Mouse (Mus musculus) C2C12 (cell line): ENCODE data around the gene Plcb2. TPM values are rescaled to one million over a fixed set of nuclear protein-coding genes. Genes with fewer than 3 reads are reported as not detected.
A peak's percentile ranks its signal among the peaks of the same experiment; 100 is the strongest.

ENCODE experiments used
- H3K27me3 ChIP-seq: one replicate; pipeline ENCODE4 v1.6.1; 2011; ENCODE audit not compliant: control insufficient read depth, insufficient read depth, insufficient read length
- H3K36me3 ChIP-seq: one replicate; pipeline ENCODE4 v1.6.1; 2011; ENCODE audit not compliant: control insufficient read depth, insufficient read depth
- H3K4me3 ChIP-seq: one replicate; pipeline ENCODE4 v1.5.1; 2011; ENCODE audit warnings: mild to moderate bottlenecking, control low read depth; ENCODE audit not compliant: poor library complexity, insufficient read depth, severe bottlenecking
- H3K79me2 ChIP-seq: one replicate; pipeline ENCODE4 v1.6.1; 2011; ENCODE audit not compliant: control insufficient read depth, insufficient read depth
- H3K79me3 ChIP-seq: one replicate; pipeline ENCODE4 v1.6.1; 2011; ENCODE audit warnings: low read depth, control low read depth
- H3ac ChIP-seq: one replicate; pipeline ENCODE3; 2011; ENCODE audit warnings: low read depth; ENCODE audit not compliant: control insufficient read depth, insufficient read length
- CEBPB ChIP-seq: IDR thresholded peaks from one replicate; pipeline ENCODE4 v1.6.1; 2011; ENCODE audit warnings: low read depth, mild to moderate bottlenecking, control low read depth, moderate library complexity
- CTCF ChIP-seq: IDR thresholded peaks from one replicate; pipeline ENCODE4 v1.5.1; 2011; ENCODE audit not compliant: control insufficient read depth, insufficient read depth, insufficient read length
- FOSL1 ChIP-seq: IDR thresholded peaks from one replicate; pipeline ENCODE4 v1.8.0; 2011; ENCODE audit warnings: mild to moderate bottlenecking, low read length; ENCODE audit not compliant: poor library complexity, insufficient read depth, severe bottlenecking
- MAX ChIP-seq: IDR thresholded peaks from one replicate; pipeline ENCODE4 v1.6.1; 2011; ENCODE audit warnings: mild to moderate bottlenecking, control low read depth
- MYOD1 ChIP-seq: IDR thresholded peaks from one replicate; pipeline ENCODE4 v1.6.1; 2011; ENCODE audit warnings: low read depth; ENCODE audit not compliant: control insufficient read depth, insufficient read length
- MYOG ChIP-seq: IDR thresholded peaks from one replicate; pipeline ENCODE4 v1.6.1; 2011; ENCODE audit not compliant: control insufficient read depth, insufficient read length; ENCODE audit errors: extremely low read depth
- USF1 ChIP-seq: IDR thresholded peaks from one replicate; pipeline ENCODE4 v1.6.1; 2011; ENCODE audit warnings: low read depth, mild to moderate bottlenecking, control low read depth, moderate library complexity
- polyA plus RNA-seq: library from polyadenylated mRNA; unstranded; fragments of >200 nt; fragmentation: generic; extraction: Trizol; gene quantifications from one replicate; pipeline ENCODE4 v1.2.1, GENCODE M21; 2012; ENCODE audit warnings: missing spikeins

Gene Plcb2
- polyA plus RNA-seq, 1 experiment, result not detected

- TF ChIP-seq MYOG (no peak), USF1 (peak; percentile 99)
- Histone ChIP-seq H3K4me3 (no peak overlapping the region), H3ac (no peak overlapping the region)
These were observed 68.2 kb downstream of the Plcb2 start for GRCm38 (mm10) chr2:118659998-118660452.

GRCm38 (mm10) chr2:118659493-118659892 is 68.7 kb downstream of the Plcb2 start:
- H3ac ChIP-seq, result no peak overlapping the region
- TF ChIP-seq CEBPB, result no peak
- TF ChIP-seq MYOG, result no peak
- TF ChIP-seq MYOD1, result no peak
- no peak for TF ChIP-seq MAX
- TF ChIP-seq USF1, result no peak
- no peak for TF ChIP-seq FOSL1
- no peak for TF ChIP-seq CTCF
- no peaks in the 10 kb centered on the region for H3K27me3 ChIP-seq
- no peak overlapping the region for H3K4me3 ChIP-seq
- H3K79me2 ChIP-seq, result no peaks in the 10 kb centered on the region
- H3K36me3 ChIP-seq, result no peaks in the 10 kb centered on the region
- H3K79me3 ChIP-seq, result no peaks in the 10 kb centered on the region

More at GRCm38 (mm10) chr2:118659998-118660452, 68.2 kb downstream of the Plcb2 start:
- Histone ChIP-seq H3K27me3 (no peaks in the 10 kb centered on the region), H3K36me3 (no peaks in the 10 kb centered on the region), H3K79me2 (no peaks in the 10 kb centered on the region), H3K79me3 (no peaks in the 10 kb centered on the region)

GRCm38 (mm10) chr2:118659077-118659476 is 69.2 kb downstream of the Plcb2 start:
- Histone ChIP-seq H3ac (no peak overlapping the region), H3K36me3 (no peaks in the 10 kb centered on the region), H3K79me2 (no peaks in the 10 kb centered on the region), H3K79me3 (no peaks in the 10 kb centered on the region), H3K27me3 (no peaks in the 10 kb centered on the region), H3K4me3 (no peak overlapping the region)
- TF ChIP-seq USF1, result no peak
- TF ChIP-seq MYOG, result no peak
- no peak for TF ChIP-seq MYOD1
- TF ChIP-seq CTCF, result no peak
- no peak for TF ChIP-seq FOSL1
- no peak for TF ChIP-seq MAX
- TF ChIP-seq CEBPB, result no peak

GRCm38 (mm10) chr2:118658457-118658856 is 69.8 kb downstream of the Plcb2 start:
- no peaks in the 10 kb centered on the region for H3K36me3 ChIP-seq
- H3K79me3 ChIP-seq, result no peaks in the 10 kb centered on the region
- H3K79me2 ChIP-seq, result no peaks in the 10 kb centered on the region
- H3ac ChIP-seq, result no peak overlapping the region
- no peaks in the 10 kb centered on the region for H3K27me3 ChIP-seq
- no peak for TF ChIP-seq MYOG
- no peak overlapping the region for H3K4me3 ChIP-seq

Other genes starting within 250 kb of the Plcb2 start
- 230 TPM for gene Srp14, start 248.7 kb downstream of the Plcb2 start, polyA plus RNA-seq
- 0.42 TPM for gene Bmf, start 178.8 kb downstream of the Plcb2 start, polyA plus RNA-seq
- gene Bub1b, start 130.2 kb downstream of the Plcb2 start, polyA plus RNA-seq, result 54.9 TPM
- 0.13 TPM for gene Pak6, start 65.1 kb downstream of the Plcb2 start, polyA plus RNA-seq
- 0.02 TPM for gene Ankrd63, start 24.5 kb downstream of the Plcb2 start, polyA plus RNA-seq
- 10.3 TPM for gene Inafm2, start 17.3 kb upstream of the Plcb2 start, polyA plus RNA-seq
- 9.3 TPM for gene Ccdc9b, start 34.2 kb upstream of the Plcb2 start, polyA plus RNA-seq
- gene Phgr1, start 44.3 kb upstream of the Plcb2 start, polyA plus RNA-seq, result not detected
- gene Disp2, start 51.3 kb upstream of the Plcb2 start, polyA plus RNA-seq, result 0.05 TPM
- 76.0 TPM for gene Knstrn, start 85.6 kb upstream of the Plcb2 start, polyA plus RNA-seq
- 15.2 TPM for gene Ivd, start 133.5 kb upstream of the Plcb2 start, polyA plus RNA-seq
- 8.6 TPM for gene Bahd1, start 171.9 kb upstream of the Plcb2 start, polyA plus RNA-seq
- 21.3 TPM for gene Chst14, start 198.1 kb upstream of the Plcb2 start, polyA plus RNA-seq